Mouse (Mus musculus) embryonic fibroblast, embryonic 13.5 days (primary cell): ENCODE measurements at regions not wholly inside any gene's neighbourhood (a gene's known extent, or its start where the extent isn't known, plus 50 kb on each side); places are given as distances from the start of the nearest gene placed in this dataset.

Experiments
- CTCF ChIP-seq: IDR thresholded peaks from 2 replicates; pipeline ENCODE4 v1.5.1; 2011; ENCODE audit warnings: mild to moderate bottlenecking, control low read depth, low read length, moderate library complexity, borderline replicate concordance; ENCODE audit not compliant: insufficient read depth
- POLR2A ChIP-seq: IDR thresholded peaks from 2 replicates; pipeline ENCODE4 v1.6.1; 2011; ENCODE audit warnings: low read depth, mild to moderate bottlenecking, control low read depth, low read length, moderate library complexity

DNA sequence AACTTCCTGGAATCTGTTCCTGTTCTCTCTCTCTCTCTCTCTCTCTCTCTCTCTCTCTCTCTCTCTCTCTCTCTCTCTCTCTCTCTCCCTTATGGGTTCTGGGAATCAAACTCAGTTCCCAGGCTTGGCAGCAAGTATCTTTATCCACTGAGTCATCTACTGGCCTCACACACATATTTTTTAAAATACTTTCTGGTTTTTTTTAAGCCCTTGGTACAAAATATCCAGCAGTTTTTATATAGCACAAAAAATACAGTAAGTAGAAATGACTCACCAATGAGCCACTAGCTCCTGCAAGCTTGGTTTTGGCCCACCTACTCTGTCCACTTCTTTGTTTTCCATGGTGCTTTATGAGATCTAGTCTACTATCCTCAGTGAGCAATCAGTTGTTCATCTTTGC lies 266.0 kb downstream of the Wdr72 start:
- no peak for TF ChIP-seq POLR2A
- TF ChIP-seq CTCF, result no peak
